Comparison of ENCODE assay signal across 8 mouse cellular contexts in genomic region chr1:173377380-173378112, GRCm38 (mm10). TPM values are rescaled to one million over a fixed set of nuclear protein-coding genes. Genes with fewer than 3 reads are reported as not detected.
A peak's percentile ranks its signal among the peaks of the same experiment; 100 is the strongest.
DNase-seq lines count a peak whose midpoint lies in the region; ATAC-seq and TF ChIP-seq lines count a peak whose summit lies in the region.

No protein-coding gene starts in this region.

- no peak for TF ChIP-seq POLR2A in bone marrow macrophage, adult 2 months (IDR thresholded peaks at IDR 0.05; ENCODE audit: borderline replicate concordance, low read depth, low read length)
- no peak for TF ChIP-seq POLR2A in embryonic fibroblast, embryonic 13.5 days (IDR thresholded peaks at IDR 0.05; ENCODE audit: low read depth, low read length)

- no peak overlapping the region for H3K4me3 ChIP-seq in bone marrow macrophage, adult 2 months (ENCODE audit: insufficient read depth, low read length)
- no peak overlapping the region for H3K4me3 ChIP-seq in embryonic fibroblast, embryonic 13.5 days (ENCODE audit: insufficient read depth, low read length)

- H3K27ac ChIP-seq in bone marrow macrophage, adult 2 months (ENCODE audit: insufficient read depth, low read depth, low read length) = no peak overlapping the region
- H3K27ac ChIP-seq in embryonic fibroblast, embryonic 13.5 days (ENCODE audit: insufficient read depth, low read length) = no peak overlapping the region

- ATAC-seq in CD4-positive, CD25-positive, alpha-beta regulatory T cell, adult 4 months = no peak

- peak; percentile 42; the same call in 1 of the 2 replicates for TF ChIP-seq CTCF in bone marrow macrophage, adult 2 months (IDR thresholded peaks at IDR 0.05; ENCODE audit: low read depth, low read length)
- peak; percentile 97 for TF ChIP-seq CTCF in embryonic fibroblast, embryonic 13.5 days (IDR thresholded peaks at IDR 0.05; ENCODE audit: borderline replicate concordance, insufficient read depth, low read length)

- intact Hi-C loops in heart, postnatal 25 days (cut with DNase I) = loop anchor here (5.0 kb wide), 3 partner anchors 40 to 965 kb away; no protein-coding TSS in a partner anchor

- DNase-seq in CD4-positive, CD25-positive, alpha-beta regulatory T cell, adult 2 months (ENCODE audit: low read depth, low spot score) = peak; percentile 45
- peak; percentile 11 for DNase-seq in heart, postnatal 25 days (ENCODE audit: low spot score)
- peak; percentile 85 for DNase-seq in layer of hippocampus, postnatal 10 days (ENCODE audit: low spot score in 2 of 2)
- peak; percentile 50 for DNase-seq in lung, postnatal 10 days
- DNase-seq in retina, postnatal 1 day = peak; percentile 79

- no peaks in the 10 kb centered on the region for H3K4me1 ChIP-seq in bone marrow macrophage, adult 2 months (ENCODE audit: control insufficient read depth, insufficient read depth, low read length)
- H3K4me1 ChIP-seq in embryonic fibroblast, embryonic 13.5 days (ENCODE audit: control insufficient read depth, insufficient read depth, low read length) = no peaks in the 10 kb centered on the region

RNA-seq across cellular contexts. Expression of gene Cadm3, which starts 10.1 kb away (rescaled TPM):
- polyA plus RNA-seq in CD4-positive, CD25-positive, alpha-beta regulatory T cell, adult 4 months (2017; shearing (Covaris generic)) = not detected
- polyA plus RNA-seq in bone marrow macrophage, adult 2 months (2012; ENCODE audit: insufficient read depth, insufficient read length, missing spikeins) = not detected in 2 replicates
- 0.65 and 2.1 TPM in 2 replicates for polyA plus RNA-seq in embryonic fibroblast, embryonic 13.5 days (2011; ENCODE audit: insufficient read length, low read depth, missing spikeins)
- 1 to 10 TPM; 2.2 to 3.1 TPM for total RNA-seq in heart, postnatal 25 days (2021)
- total RNA-seq in layer of hippocampus, postnatal 10 days (2021) = 100 to 1,000 TPM; 324 to 348 TPM

RNA-seq across cellular contexts. Expression of gene Aim2, which starts 26.9 kb away (rescaled TPM):
- 10 to 100 TPM; 44.7 to 78.2 TPM for polyA plus RNA-seq in CD4-positive, CD25-positive, alpha-beta regulatory T cell, adult 4 months (2017; shearing (Covaris generic))
- 62.9 and 94.2 TPM in 2 replicates for polyA plus RNA-seq in bone marrow macrophage, adult 2 months (2012; ENCODE audit: insufficient read depth, insufficient read length, missing spikeins)
- polyA plus RNA-seq in embryonic fibroblast, embryonic 13.5 days (2011; ENCODE audit: insufficient read length, low read depth, missing spikeins) = not detected in 2 replicates
- total RNA-seq in heart, postnatal 25 days (2021) = 1 to 10 TPM; 1.2 to 1.6 TPM
- total RNA-seq in layer of hippocampus, postnatal 10 days (2021) = 1 to 10 TPM; 3.5 to 5.4 TPM

RNA-seq across cellular contexts. Expression of gene Ackr1, which starts 44.0 kb away (rescaled TPM):
- not detected for polyA plus RNA-seq in CD4-positive, CD25-positive, alpha-beta regulatory T cell, adult 4 months (2017; shearing (Covaris generic))
- polyA plus RNA-seq in bone marrow macrophage, adult 2 months (2012; ENCODE audit: insufficient read depth, insufficient read length, missing spikeins) = not detected in 2 replicates
- polyA plus RNA-seq in embryonic fibroblast, embryonic 13.5 days (2011; ENCODE audit: insufficient read length, low read depth, missing spikeins) = not detected in 2 replicates
- under 1 TPM; 0.52 to 0.61 TPM for total RNA-seq in heart, postnatal 25 days (2021)
- 10 to 100 TPM; 77.4 to 81.1 TPM for total RNA-seq in layer of hippocampus, postnatal 10 days (2021)

Comparison
In these comparisons a context has a peak if more than half of its experiments do, and no peak if none do; other contexts are left out.
1. DNase-seq: peak in every context shown above with its lines; median percentile 85 in layer of hippocampus, postnatal 10 days; 79 in retina, postnatal 1 day; 50 in lung, postnatal 10 days; 45 in CD4-positive, CD25-positive, alpha-beta regulatory T cell, adult 2 months; 11 in heart, postnatal 25 days.
2. RNA of gene Aim2, which starts 26.9 kb away (polyA plus RNA-seq): 44.7 to 78.2 TPM in CD4-positive, CD25-positive, alpha-beta regulatory T cell, adult 4 months and 62.9 to 94.2 TPM in bone marrow macrophage, adult 2 months; not detected in embryonic fibroblast, embryonic 13.5 days; every median in the first group is over 10 times any median in the second.